Mouse (Mus musculus) MEL (cell line): ENCODE results near the gene Spg11.

Source experiments
- CTCF ChIP-seq, 3 experiments: IDR thresholded peaks in 2 of 3; conservative IDR thresholded peaks in 1 of 3; 2 replicates each; pipeline ENCODE4 v1.5.1; 2011 to 2012; ENCODE audit warnings: low read length in 3 of 3, low read depth in 2 of 3, mild to moderate bottlenecking in 2 of 3, improper control_type of control experiment in 1 of 3, inconsistent platforms in 1 of 3, mixed read lengths in 1 of 3, moderate library complexity in 1 of 3; ENCODE audit not compliant: control insufficient read depth in 1 of 3, insufficient read depth in 1 of 3, poor library complexity in 1 of 3, severe bottlenecking in 1 of 3
- RCOR1 ChIP-seq: IDR thresholded peaks from 2 replicates; pipeline ENCODE4 v1.6.1; 2012; ENCODE audit warnings: low read depth, mild to moderate bottlenecking, inconsistent platforms, low read length, improper control_type of control experiment

DNA sequence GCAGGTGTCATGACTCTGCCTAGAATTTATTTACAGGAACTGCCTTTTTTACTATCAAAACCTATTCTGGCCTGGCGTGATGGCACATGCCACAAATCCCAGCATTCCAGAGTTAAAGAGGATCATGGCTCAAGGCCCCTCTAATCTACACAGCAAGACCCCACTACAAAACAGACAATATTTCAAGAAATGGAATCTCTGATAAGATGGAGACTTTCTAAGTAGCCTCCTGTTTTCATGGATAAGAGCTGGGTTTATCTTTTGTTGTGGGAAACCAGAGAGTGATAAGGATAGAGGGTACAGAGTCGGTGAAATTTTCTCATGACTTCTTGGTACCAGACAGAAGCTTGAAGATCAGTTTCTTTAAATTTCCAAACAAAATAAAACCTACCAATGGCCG is 82.1 kb downstream of the Spg11 start:
- TF ChIP-seq RCOR1 = peak; percentile 93
- TF ChIP-seq CTCF (IDR thresholded peaks at IDR 0.05 in 2 of 3, conservative IDR thresholded peaks at IDR 0.05 in 1 of 3; ENCODE audit: control insufficient read depth in 1 of 3, insufficient read depth in 1 of 3, low read depth in 2 of 3, low read length in 3 of 3, poor library complexity in 1 of 3, severe bottlenecking in 1 of 3) = no peak
